Mouse (Mus musculus): ENCODE measurements around the gene Atpaf1. TPM values are rescaled to one million over a fixed set of nuclear protein-coding genes. Genes with fewer than 3 reads are reported as not detected.
A peak's percentile ranks its signal among the peaks of the same experiment; 100 is the strongest.

The Atpaf1 gene
- polyA plus RNA-seq, 1 experiment: not detected

- Histone ChIP-seq H3K27ac (ENCODE audit: insufficient read depth, low read depth, low read length) (no peak overlapping the region), H3K4me3 (ENCODE audit: insufficient read depth, low read depth, low read length) (no peak overlapping the region), H3K4me1 (ENCODE audit: control insufficient read depth, insufficient read depth, low read length) (peaks cover 4% of the 10 kb centered on the region; the same call in 1 of the 2 replicates)
- 76% methylated on average over 2 of the region's 2 CpGs for WGBS
- no peak for TF ChIP-seq CTCF (IDR thresholded peaks at IDR 0.05; ENCODE audit: insufficient read depth, low read depth, low read length)
- TF ChIP-seq POLR2A (IDR thresholded peaks at IDR 0.05; ENCODE audit: insufficient read depth, low read depth, low read length): no peak
These were observed 39.6 kb downstream of the Atpaf1 start for GRCm38 (mm10) chr4:115824178-115824577.

- TF ChIP-seq POLR2A (IDR thresholded peaks at IDR 0.05; ENCODE audit: insufficient read depth, low read depth, low read length) (no peak), CTCF (IDR thresholded peaks at IDR 0.05; ENCODE audit: insufficient read depth, low read depth, low read length) (no peak)
- 80% methylated on average over 2 of the region's 2 CpGs for WGBS
- no peak overlapping the region for H3K27ac ChIP-seq (ENCODE audit: insufficient read depth, low read depth, low read length)
- H3K4me3 ChIP-seq (ENCODE audit: insufficient read depth, low read depth, low read length): no peak overlapping the region
- peaks cover 4% of the 10 kb centered on the region; the same call in 1 of the 2 replicates for H3K4me1 ChIP-seq (ENCODE audit: control insufficient read depth, insufficient read depth, low read length)
These were observed 40.7 kb downstream of the Atpaf1 start for GRCm38 (mm10) chr4:115825271-115825670.

- WGBS: 68% methylated on average over 3 of the region's 3 CpGs
These were observed 42.5 kb downstream of the Atpaf1 start for GRCm38 (mm10) chr4:115827066-115827465.

GRCm38 (mm10) chr4:115827535-115827887 lies 42.9 kb downstream of the Atpaf1 start:
- Histone ChIP-seq H3K4me3 (ENCODE audit: insufficient read depth, low read depth, low read length) (peak overlapping the region; percentile 73), H3K4me1 (ENCODE audit: control insufficient read depth, insufficient read depth, low read length) (peaks cover 4% of the 10 kb centered on the region; the same call in 1 of the 2 replicates), H3K27ac (ENCODE audit: insufficient read depth, low read depth, low read length) (no peak overlapping the region)
- 3% methylated on average over 4 of the region's 4 CpGs for WGBS
- TF ChIP-seq CTCF (IDR thresholded peaks at IDR 0.05; ENCODE audit: insufficient read depth, low read depth, low read length) (no peak), POLR2A (IDR thresholded peaks at IDR 0.05; ENCODE audit: insufficient read depth, low read depth, low read length) (no peak)

More at GRCm38 (mm10) chr4:115827066-115827465, 42.5 kb downstream of the Atpaf1 start:
- H3K27ac ChIP-seq (ENCODE audit: insufficient read depth, low read depth, low read length): no peak overlapping the region
- H3K4me3 ChIP-seq (ENCODE audit: insufficient read depth, low read depth, low read length): no peak overlapping the region
- H3K4me1 ChIP-seq (ENCODE audit: control insufficient read depth, insufficient read depth, low read length): peaks cover 4% of the 10 kb centered on the region; the same call in 1 of the 2 replicates
- TF ChIP-seq CTCF (IDR thresholded peaks at IDR 0.05; ENCODE audit: insufficient read depth, low read depth, low read length) (no peak), POLR2A (IDR thresholded peaks at IDR 0.05; ENCODE audit: insufficient read depth, low read depth, low read length) (no peak)

- Histone ChIP-seq H3K4me1 (ENCODE audit: control insufficient read depth, insufficient read depth, low read length) (peaks cover 4% of the 10 kb centered on the region; the same call in 1 of the 2 replicates), H3K4me3 (ENCODE audit: insufficient read depth, low read depth, low read length) (peak within 1 kb of the TSS; percentile 73), H3K27ac (ENCODE audit: insufficient read depth, low read depth, low read length) (no peak within 1 kb of the TSS)
- WGBS: under 1% methylated on average over 54 of the region's 57 CpGs
- TF ChIP-seq POLR2A (IDR thresholded peaks at IDR 0.05; ENCODE audit: insufficient read depth, low read depth, low read length): 0 out of 2 replicates have a peak, but pooled peaks have one; percentile 36
- no peak for TF ChIP-seq CTCF (IDR thresholded peaks at IDR 0.05; ENCODE audit: insufficient read depth, low read depth, low read length)
These were observed 43.4 kb downstream of the Atpaf1 start, which contains the start of gene Mob3c for GRCm38 (mm10) chr4:115827888-115828571. Gene Mob3c, plus strand, starts transcription at chr4:115828092.

GRCm38 (mm10) chr4:115828572-115828902 lies 43.9 kb downstream of the Atpaf1 start:
- H3K4me3 ChIP-seq (ENCODE audit: insufficient read depth, low read depth, low read length): peak overlapping the region; percentile 73
- TF ChIP-seq CTCF (IDR thresholded peaks at IDR 0.05; ENCODE audit: insufficient read depth, low read depth, low read length) (no peak), POLR2A (IDR thresholded peaks at IDR 0.05; ENCODE audit: insufficient read depth, low read depth, low read length) (no peak)
- H3K4me1 ChIP-seq (ENCODE audit: control insufficient read depth, insufficient read depth, low read length): peaks cover 4% of the 10 kb centered on the region; the same call in 1 of the 2 replicates
- no peak overlapping the region for H3K27ac ChIP-seq (ENCODE audit: insufficient read depth, low read depth, low read length)
- WGBS: 19% methylated on average over 8 of the region's 8 CpGs

- Histone ChIP-seq H3K4me3 (ENCODE audit: insufficient read depth, low read depth, low read length) (no peak overlapping the region), H3K4me1 (ENCODE audit: control insufficient read depth, insufficient read depth, low read length) (peaks cover 4% of the 10 kb centered on the region; the same call in 1 of the 2 replicates), H3K27ac (ENCODE audit: insufficient read depth, low read depth, low read length) (no peak overlapping the region)
- 81% methylated on average over 5 of the region's 5 CpGs for WGBS
- TF ChIP-seq POLR2A (IDR thresholded peaks at IDR 0.05; ENCODE audit: insufficient read depth, low read depth, low read length) (no peak), CTCF (IDR thresholded peaks at IDR 0.05; ENCODE audit: insufficient read depth, low read depth, low read length) (no peak)
These were observed 45.9 kb downstream of the Atpaf1 start for GRCm38 (mm10) chr4:115830491-115830890.

- Histone ChIP-seq H3K4me1 (ENCODE audit: control insufficient read depth, insufficient read depth, low read length) (peaks cover 4% of the 10 kb centered on the region; the same call in 1 of the 2 replicates), H3K27ac (ENCODE audit: insufficient read depth, low read depth, low read length) (no peak overlapping the region), H3K4me3 (ENCODE audit: insufficient read depth, low read depth, low read length) (no peak overlapping the region)
- WGBS: 93% methylated on average over 22 of the region's 22 CpGs
- TF ChIP-seq CTCF (IDR thresholded peaks at IDR 0.05; ENCODE audit: insufficient read depth, low read depth, low read length) (no peak), POLR2A (IDR thresholded peaks at IDR 0.05; ENCODE audit: insufficient read depth, low read depth, low read length) (no peak)
These were observed 46.6 kb downstream of the Atpaf1 start for GRCm38 (mm10) chr4:115831221-115831620.

- TF ChIP-seq POLR2A (IDR thresholded peaks at IDR 0.05; ENCODE audit: insufficient read depth, low read depth, low read length): no peak
- TF ChIP-seq CTCF (IDR thresholded peaks at IDR 0.05; ENCODE audit: insufficient read depth, low read depth, low read length): no peak
- no peak overlapping the region for H3K27ac ChIP-seq (ENCODE audit: insufficient read depth, low read depth, low read length)
- no peak overlapping the region for H3K4me3 ChIP-seq (ENCODE audit: insufficient read depth, low read depth, low read length)
- WGBS: 60% methylated on average over 2 of the region's 2 CpGs
- H3K4me1 ChIP-seq (ENCODE audit: control insufficient read depth, insufficient read depth, low read length): peaks cover 4% of the 10 kb centered on the region; the same call in 1 of the 2 replicates
These were observed 47.4 kb downstream of the Atpaf1 start for GRCm38 (mm10) chr4:115832040-115832439.
